Mouse (Mus musculus) MN1 (cell line): Measurements from ENCODE around the gene Lekr1.

Experiments
- DNase-seq: peaks from one replicate; pipeline ENCODE4 v3.0.0-alpha.2; 2016; ENCODE audit warnings: low spot score

The Lekr1 gene

GRCm38 (mm10) chr3:65832398-65832797, 166.4 kb downstream of the Lekr1 start:
- no peak for DNase-seq

- DNase-seq: no peak
Observed at GRCm38 (mm10) chr3:65836435-65836834, 170.4 kb downstream of the Lekr1 start.

- DNase-seq: no peak
Observed at GRCm38 (mm10) chr3:65839664-65840063, 173.6 kb downstream of the Lekr1 start.

GRCm38 (mm10) chr3:65841175-65841574, 175.1 kb downstream of the Lekr1 start:
- no peak for DNase-seq

GRCm38 (mm10) chr3:65842515-65843184, 176.6 kb downstream of the Lekr1 start:
- no peak for DNase-seq

GRCm38 (mm10) chr3:65843185-65843552, 177.1 kb downstream of the Lekr1 start:
- DNase-seq: no peak

GRCm38 (mm10) chr3:65844302-65844701, 178.3 kb downstream of the Lekr1 start:
- no peak for DNase-seq

GRCm38 (mm10) chr3:65844851-65845552, 179.0 kb downstream of the Lekr1 start:
- no peak for DNase-seq

- DNase-seq: no peak
Observed at GRCm38 (mm10) chr3:65847158-65847787, 181.2 kb downstream of the Lekr1 start.

GRCm38 (mm10) chr3:65853746-65854145, 187.7 kb downstream of the Lekr1 start:
- no peak for DNase-seq

GRCm38 (mm10) chr3:65855521-65855920, 189.5 kb downstream of the Lekr1 start:
- no peak for DNase-seq

- DNase-seq: no peak
Observed at GRCm38 (mm10) chr3:65858118-65858517, 192.1 kb downstream of the Lekr1 start.

GRCm38 (mm10) chr3:65858741-65859348, 192.8 kb downstream of the Lekr1 start:
- peak; percentile 48 for DNase-seq

GRCm38 (mm10) chr3:65859750-65860149, 193.7 kb downstream of the Lekr1 start:
- DNase-seq: no peak

GRCm38 (mm10) chr3:65860903-65861302, 194.9 kb downstream of the Lekr1 start:
- no peak for DNase-seq

GRCm38 (mm10) chr3:65861471-65861881, 195.4 kb downstream of the Lekr1 start:
- peak; percentile 55 for DNase-seq

- peak; percentile 91 for DNase-seq
Observed at GRCm38 (mm10) chr3:65863297-65863696, 197.3 kb downstream of the Lekr1 start.

GRCm38 (mm10) chr3:65863762-65864377, 197.8 kb downstream of the Lekr1 start:
- DNase-seq: no peak

- no peak for DNase-seq
Observed at GRCm38 (mm10) chr3:65868931-65869330, 202.9 kb downstream of the Lekr1 start.

GRCm38 (mm10) chr3:65869724-65870123, 203.7 kb downstream of the Lekr1 start:
- DNase-seq: no peak

- DNase-seq: peak; percentile 94
Observed at GRCm38 (mm10) chr3:65871188-65871603, 205.2 kb downstream of the Lekr1 start.

- peak; percentile 78 for DNase-seq
Observed at GRCm38 (mm10) chr3:65871609-65872272, 205.7 kb downstream of the Lekr1 start.
